Mouse (Mus musculus) thymus, adult 2 months (tissue): ENCODE data around the gene Map7.

Experiments
- CTCF ChIP-seq: fragments of 200-500 bp; IDR thresholded peaks from 2 replicates; pipeline ENCODE4 v1.5.1; 2012; ENCODE audit warnings: mild to moderate bottlenecking, control low read depth, low read length, moderate library complexity, borderline replicate concordance; ENCODE audit not compliant: control insufficient read depth, poor library complexity, insufficient read depth; ENCODE audit errors: extremely low read depth
- POLR2A ChIP-seq: fragments of 200-500 bp; IDR thresholded peaks from 2 replicates; pipeline ENCODE4 v1.6.1; 2012; ENCODE audit warnings: mild to moderate bottlenecking, low read length, control low read depth, moderate library complexity; ENCODE audit not compliant: control insufficient read depth, poor library complexity, insufficient read depth; ENCODE audit errors: extremely low read depth

- no peak for TF ChIP-seq POLR2A
- TF ChIP-seq CTCF, result no peak
Observed at GRCm38 (mm10) chr10:20194847-20195540, 46.7 kb downstream of the Map7 start.
